Mouse (Mus musculus) liver, embryonic 14.5 days (tissue): ENCODE data around the gene Clec2h.
"Not testable (repeated sequence)": the region's sequence is repeated elsewhere in the genome, so short reads cannot be mapped to it uniquely, and the experiment has no call there.

Experiments
- CTCF ChIP-seq: IDR thresholded peaks from 2 replicates; pipeline ENCODE4 v1.5.1; 2016; ENCODE audit warnings: antibody characterized with exemption, low read depth, control low read depth
- EP300 ChIP-seq: IDR thresholded peaks from 2 replicates; pipeline ENCODE4 v1.6.1; 2016; ENCODE audit warnings: antibody characterized with exemption, low read depth

- not testable (repeated sequence) for TF ChIP-seq CTCF, EP300
These were observed 11.4 kb upstream of the Clec2h start for GRCm38 (mm10) chr6:128650827-128651226.
